Mouse (Mus musculus) ES-E14 (cell line): Measurements from ENCODE around the gene Pigt. TPM values are rescaled to one million over a fixed set of nuclear protein-coding genes. Genes with fewer than 3 reads are reported as not detected.

ENCODE experiments used
- DNase-seq: peaks from one replicate; pipeline ENCODE4 v3.0.0-alpha.2; 2013; ENCODE audit warnings: low read depth, low spot score
- H3K27ac ChIP-seq: 2 replicates; pipeline ENCODE4 v1.5.1; 2012; ENCODE audit warnings: low read depth, mild to moderate bottlenecking, low read length, moderate library complexity, mixed read lengths; ENCODE audit not compliant: poor library complexity, insufficient read depth, severe bottlenecking
- H3K36me3 ChIP-seq: 2 replicates; pipeline ENCODE4 v1.6.1; 2012; ENCODE audit warnings: mild to moderate bottlenecking, low read length, moderate library complexity, mixed read lengths; ENCODE audit not compliant: control insufficient read depth, poor library complexity, insufficient read depth, severe bottlenecking
- H3K4me1 ChIP-seq, 2 experiments: fragments of 150-350 bp in 1 of 2; sonication (generic) in 1 of 2; 2 replicates each; pipeline ENCODE4 v1.6.1; 2012; ENCODE audit warnings: low read length in 2 of 2, mild to moderate bottlenecking in 1 of 2, mixed read lengths in 1 of 2; ENCODE audit not compliant: control insufficient read depth in 2 of 2, insufficient read depth in 2 of 2, poor library complexity in 1 of 2
- H3K4me3 ChIP-seq, 2 experiments: fragments of 150-350 bp in 1 of 2; sonication (generic) in 1 of 2; 2 replicates each; pipeline ENCODE4 v1.5.1; 2012; ENCODE audit warnings: low read length in 2 of 2, low read depth in 1 of 2, mild to moderate bottlenecking in 1 of 2, mixed read lengths in 1 of 2; ENCODE audit not compliant: insufficient read depth in 1 of 2, poor library complexity in 1 of 2, severe bottlenecking in 1 of 2
- H3K9ac ChIP-seq: 2 replicates; pipeline ENCODE4 v1.6.1; 2012; ENCODE audit warnings: low read depth, mild to moderate bottlenecking, low read length, mixed read lengths; ENCODE audit not compliant: poor library complexity, insufficient read depth, severe bottlenecking
- H3K9me3 ChIP-seq: fragments of 150-350 bp; sonication (generic); 2 replicates; pipeline ENCODE4 v1.6.1; 2012; ENCODE audit warnings: low read depth, mild to moderate bottlenecking, low read length; ENCODE audit not compliant: control insufficient read depth, insufficient read depth
- CHD2 ChIP-seq: IDR thresholded peaks from 2 replicates; pipeline ENCODE4 v1.6.1; 2014; ENCODE audit warnings: mild to moderate bottlenecking, low read depth, low read length, inconsistent platforms
- HCFC1 ChIP-seq: IDR thresholded peaks from 2 replicates; pipeline ENCODE4 v1.6.1; 2012; ENCODE audit warnings: low read length, inconsistent platforms, borderline replicate concordance; ENCODE audit not compliant: insufficient read depth
- MAFK ChIP-seq: IDR thresholded peaks from 2 replicates; pipeline ENCODE4 v1.6.1; 2014; ENCODE audit warnings: mild to moderate bottlenecking, low read depth, low read length, inconsistent platforms; ENCODE audit not compliant: insufficient read depth
- ZC3H11A ChIP-seq: IDR thresholded peaks from 2 replicates; pipeline ENCODE4 v1.6.1; 2012; ENCODE audit warnings: low read depth, mild to moderate bottlenecking, inconsistent platforms, low read length, borderline replicate concordance
- ZNF384 ChIP-seq: IDR thresholded peaks from 2 replicates; pipeline ENCODE4 v1.6.1; 2012; ENCODE audit warnings: low read depth, low read length, inconsistent platforms
- in situ Hi-C, 2 experiments: fragments of 600-800 bp; cut with MboI; formaldehyde crosslinking; loops; one replicate each; pipeline ENCODE4 v1.15.1; 2025; ENCODE audit warnings: low sequenced_read_pairs in 2 of 2, inconsistent platforms in 1 of 2; ENCODE audit not compliant: unreplicated experiment in 2 of 2
- total RNA-seq: library from RNA; depleted of rRNA; stranded (reverse); fragments of 300-350 nt; gene quantifications from 2 replicates; pipeline ENCODE4 v1.2.3, GENCODE M21; 2012

The Pigt gene
- total RNA-seq, 1 experiment = 57.2 TPM

GRCm38 (mm10) chr2:164460745-164461551, 36.4 kb upstream of the Pigt start, which contains the start of gene Gm20458:
Gm20458 (plus strand) TSS chr2:164460967.
- peak within 1 kb of the TSS; percentile 11; the same call in 1 of the 2 replicates for H3K27ac ChIP-seq
- peaks cover 7% of the 10 kb centered on the region for H3K36me3 ChIP-seq
- peak within 1 kb of the TSS; percentile 68 to 79 for H3K4me3 ChIP-seq
- peak within 1 kb of the TSS; percentile 88 for H3K9ac ChIP-seq
- TF ChIP-seq HCFC1 (peak; percentile 91), MAFK (no peak)
- DNase-seq = peak; percentile 93
- no peaks in the 10 kb centered on the region for H3K9me3 ChIP-seq
- peaks cover 5 to 16% of the 10 kb centered on the region in 2 experiments; a peak in 2 of 4 replicates for H3K4me1 ChIP-seq
- in situ Hi-C loops = no loop called here

- TF ChIP-seq CHD2 = no peak
- no peak for TF ChIP-seq ZC3H11A
- no peak for TF ChIP-seq ZNF384
- DNase-seq = no peak
- H3K36me3 ChIP-seq = peaks cover 7% of the 10 kb centered on the region
Observed at GRCm38 (mm10) chr2:164465161-164465560, 32.2 kb upstream of the Pigt start.

GRCm38 (mm10) chr2:164466787-164467186, 30.5 kb upstream of the Pigt start:
- TF ChIP-seq ZNF384 = no peak
- TF ChIP-seq CHD2 = no peak
- TF ChIP-seq ZC3H11A = no peak
- Histone ChIP-seq H3K4me1 (peaks cover 0 to 5% of the 10 kb centered on the region in 2 experiments; a peak in 1 of 4 replicates), H3K36me3 (peaks cover 7% of the 10 kb centered on the region), H3K9ac (no peak overlapping the region), H3K9me3 (no peaks in the 10 kb centered on the region), H3K27ac (no peak overlapping the region), H3K4me3 (no peak overlapping the region)
- no peak for DNase-seq
- in situ Hi-C loops = no loop called here

More at GRCm38 (mm10) chr2:164465161-164465560, 32.2 kb upstream of the Pigt start:
- no peak overlapping the region for H3K27ac ChIP-seq
- peaks cover 0 to 3% of the 10 kb centered on the region in 2 experiments; a peak in 1 of 4 replicates for H3K4me1 ChIP-seq
- no peak overlapping the region for H3K4me3 ChIP-seq
- no peak overlapping the region for H3K9ac ChIP-seq
- in situ Hi-C loops = no loop called here
- H3K9me3 ChIP-seq = no peaks in the 10 kb centered on the region

GRCm38 (mm10) chr2:164470254-164470653, 27.1 kb upstream of the Pigt start:
- peaks cover 0 to 3% of the 10 kb centered on the region in 2 experiments; a peak in 1 of 4 replicates for H3K4me1 ChIP-seq
- DNase-seq = peak; percentile 71
- TF ChIP-seq MAFK (no peak), CHD2 (no peak), HCFC1 (no peak), ZNF384 (no peak), ZC3H11A (no peak)
- H3K4me3 ChIP-seq = no peak overlapping the region
- no peaks in the 10 kb centered on the region for H3K9me3 ChIP-seq
- no peaks in the 10 kb centered on the region for H3K36me3 ChIP-seq
- no peak overlapping the region for H3K27ac ChIP-seq
- in situ Hi-C loops = no loop called here
- no peak overlapping the region for H3K9ac ChIP-seq
